Mouse (Mus musculus) hindbrain, embryonic 11.5 days (tissue): ENCODE data around the gene Ttyh2. TPM values are rescaled to one million over a fixed set of nuclear protein-coding genes. Genes with fewer than 3 reads are reported as not detected.
"Not testable (repeated sequence)": the region's sequence is repeated elsewhere in the genome, so short reads cannot be mapped to it uniquely, and the experiment has no call there.

ENCODE experiments used
- ATAC-seq: fragments of 200-750 bp; cut with Nextera tagmentation; 2 replicates; pipeline ENCODE4 v1.8.0; 2017; ENCODE audit warnings: mild to moderate bottlenecking, moderate TSS enrichment, moderate library complexity; ENCODE audit not compliant: low FRiP score
- DNase-seq: peaks from one replicate; pipeline ENCODE4 v3.0.0-alpha.2; 2015; ENCODE audit warnings: low spot score
- H3K27ac ChIP-seq: fragments of 300-500 bp; sonication (generic); 2 replicates; pipeline ENCODE4 v1.5.1; 2014; ENCODE audit warnings: mild to moderate bottlenecking, low read depth, low read length
- H3K27me3 ChIP-seq: fragments of 300-500 bp; sonication (generic); 2 replicates; pipeline ENCODE4 v1.6.1; 2014; ENCODE audit warnings: mild to moderate bottlenecking, low read length, moderate library complexity, mixed read lengths; ENCODE audit not compliant: control insufficient read depth, insufficient read depth
- H3K36me3 ChIP-seq: fragments of 300-500 bp; sonication (generic); 2 replicates; pipeline ENCODE4 v1.6.1; 2014; ENCODE audit warnings: mild to moderate bottlenecking, low read length, moderate library complexity, mixed read lengths; ENCODE audit not compliant: control insufficient read depth, insufficient read depth
- H3K4me1 ChIP-seq: fragments of 300-500 bp; sonication (generic); replicated peaks from 2 replicates; pipeline ENCODE4 v1.6.1; 2014; ENCODE audit warnings: low read length, mixed read lengths; ENCODE audit not compliant: control insufficient read depth, insufficient read depth
- H3K4me2 ChIP-seq: fragments of 300-500 bp; sonication (generic); replicated peaks from 2 replicates; pipeline ENCODE4 v1.6.1; 2014; ENCODE audit warnings: mild to moderate bottlenecking, low read depth, low read length
- H3K4me3 ChIP-seq: fragments of 300-500 bp; sonication (generic); 2 replicates; pipeline ENCODE4 v1.5.1; 2014; ENCODE audit warnings: low read depth, low read length
- H3K9ac ChIP-seq: fragments of 300-500 bp; sonication (generic); 2 replicates; pipeline ENCODE4 v1.6.1; 2014; ENCODE audit warnings: low read depth, low read length
- H3K9me3 ChIP-seq: fragments of 300-500 bp; sonication (generic); 2 replicates; pipeline ENCODE4 v1.6.1; 2016; ENCODE audit warnings: low read length; ENCODE audit not compliant: control insufficient read depth
- WGBS: fragments of 180-500 bp; shearing (Covaris S2); extraction: QIAGEN DNeasy Blood & Tissue Kit; methylation state at CpG from one replicate; pipeline ENCODE4 v1.1.7; 2014; 5-methylcytosine and 5-hydroxymethylcytosine counted together
- polyA plus RNA-seq: library from polyadenylated mRNA; unstranded; fragments of >200 nt; fragmentation: Nextera tagmentation; extraction: Ambion mirVana; gene quantifications from 2 replicates; pipeline ENCODE4 v1.2.1, GENCODE M21; 2014

Gene Ttyh2
- polyA plus RNA-seq, 1 experiment from 2014 or later = 16.0 TPM

DNA sequence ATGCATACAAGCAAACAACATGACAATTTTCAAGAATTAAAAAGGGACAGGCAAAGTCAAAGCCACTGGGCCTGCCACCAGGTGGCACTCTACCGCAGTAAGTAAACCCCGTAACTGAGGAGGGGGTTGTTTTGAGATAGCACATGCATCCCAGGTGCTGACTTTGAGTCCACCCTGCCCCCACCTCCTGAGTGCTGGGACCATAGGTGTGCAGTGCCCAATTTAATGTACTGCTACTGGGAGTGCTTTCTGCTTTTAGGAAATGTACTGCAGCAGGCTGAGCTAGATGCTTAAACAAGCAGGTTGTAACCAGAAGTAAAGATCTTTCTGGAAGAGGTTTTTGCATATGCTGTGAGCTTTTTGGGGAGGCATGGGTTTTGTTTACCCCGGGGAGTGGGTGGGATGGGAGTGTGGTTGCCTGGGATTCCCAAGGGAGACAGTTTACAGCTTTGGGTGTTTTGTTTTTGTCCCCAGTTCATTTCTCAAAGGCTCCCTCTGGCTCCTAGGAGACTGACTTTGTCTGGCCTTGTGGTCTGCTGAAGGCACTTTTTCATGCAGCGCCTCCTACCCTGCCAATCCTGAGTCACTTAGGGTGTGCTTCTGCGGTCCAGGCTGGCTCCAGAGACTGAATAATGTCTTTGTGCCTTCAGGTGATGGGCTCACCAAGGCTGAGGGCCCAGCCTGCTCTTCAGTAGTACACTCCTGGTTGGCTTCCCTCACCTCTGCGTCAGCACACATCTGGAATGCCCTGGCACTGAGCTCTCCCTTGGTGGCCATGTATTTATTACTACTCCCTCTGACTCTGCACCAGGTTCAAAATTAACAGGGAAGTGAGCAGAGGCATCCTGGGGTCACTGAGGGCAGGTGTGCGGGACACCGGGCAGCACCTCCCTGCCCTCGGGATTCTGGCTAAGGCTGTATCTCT, 2.2 kb upstream of the Ttyh2 start:
- no peaks in the 10 kb centered on the region for H3K27me3 ChIP-seq
- H3K36me3 ChIP-seq = peaks cover 13% of the 10 kb centered on the region; the same call in 1 of the 2 replicates
- no peak for ATAC-seq
- no peak overlapping the region for H3K4me2 ChIP-seq
- no peak overlapping the region for H3K27ac ChIP-seq
- WGBS = 61% methylated on average over 9 of the region's 9 CpGs
- no peak overlapping the region for H3K9ac ChIP-seq
- peaks cover 10% of the 10 kb centered on the region for H3K4me1 ChIP-seq
- no peak overlapping the region for H3K4me3 ChIP-seq
- no peaks in the 10 kb centered on the region for H3K9me3 ChIP-seq
- DNase-seq = peak; percentile 77

DNA sequence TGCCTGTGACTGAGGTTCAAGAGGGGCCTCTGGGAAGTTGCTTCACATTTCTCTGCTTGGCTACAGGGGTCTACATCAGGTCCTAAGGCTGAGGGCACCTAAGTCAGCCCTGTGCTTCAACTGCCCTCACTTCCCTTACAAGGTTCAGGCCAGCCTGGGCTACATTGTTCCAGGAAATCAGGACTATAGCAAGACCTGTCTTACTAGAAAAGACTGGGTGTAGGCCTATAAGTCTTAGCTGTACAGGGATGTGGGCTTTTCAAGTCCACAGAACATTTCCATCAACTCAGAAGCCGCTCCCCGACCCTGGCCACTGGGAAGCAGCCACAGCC, 1.5 kb upstream of the Ttyh2 start:
- no peak for ATAC-seq
- H3K4me1 ChIP-seq = peaks cover 10% of the 10 kb centered on the region

DNA sequence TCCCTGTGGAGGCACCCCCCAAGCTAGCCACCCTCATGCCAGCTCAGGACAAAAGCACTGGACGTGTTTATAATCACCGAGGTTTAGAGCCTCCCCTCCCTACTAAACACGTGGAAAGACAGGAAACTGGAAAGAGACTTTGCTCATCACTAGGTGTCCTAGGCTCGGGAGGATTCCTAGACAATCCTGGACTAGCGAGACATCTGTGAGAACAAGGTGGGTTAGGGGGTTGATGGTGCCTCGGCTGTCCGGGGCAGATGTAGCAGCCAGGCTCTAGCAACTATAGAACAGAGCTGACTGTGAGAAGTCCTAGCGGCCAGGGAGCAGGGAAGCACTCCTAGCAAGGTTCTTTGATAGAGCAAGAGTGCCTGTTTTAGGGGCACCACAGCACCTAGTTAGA, 1.1 kb upstream of the Ttyh2 start:
- DNase-seq (no peak), ATAC-seq (no peak)
- no peaks in the 10 kb centered on the region for H3K27me3 ChIP-seq
- WGBS = 53% methylated on average over 8 of the region's 8 CpGs
- H3K27ac ChIP-seq = no peak overlapping the region
- no peak overlapping the region for H3K4me2 ChIP-seq
- H3K4me1 ChIP-seq = peaks cover 10% of the 10 kb centered on the region
- H3K4me3 ChIP-seq = no peak overlapping the region
- no peak overlapping the region for H3K9ac ChIP-seq
- no peaks in the 10 kb centered on the region for H3K9me3 ChIP-seq
- peaks cover 13% of the 10 kb centered on the region; the same call in 1 of the 2 replicates for H3K36me3 ChIP-seq

More for the DNA sequence above, 1.5 kb upstream of the Ttyh2 start:
- peaks cover 13% of the 10 kb centered on the region; the same call in 1 of the 2 replicates for H3K36me3 ChIP-seq
- DNase-seq = no peak
- no peak overlapping the region for H3K4me2 ChIP-seq
- no peaks in the 10 kb centered on the region for H3K27me3 ChIP-seq
- H3K27ac ChIP-seq = no peak overlapping the region
- H3K9me3 ChIP-seq = no peaks in the 10 kb centered on the region
- H3K9ac ChIP-seq = no peak overlapping the region
- WGBS = 83% methylated on average over 2 of the region's 2 CpGs
- no peak overlapping the region for H3K4me3 ChIP-seq

DNA sequence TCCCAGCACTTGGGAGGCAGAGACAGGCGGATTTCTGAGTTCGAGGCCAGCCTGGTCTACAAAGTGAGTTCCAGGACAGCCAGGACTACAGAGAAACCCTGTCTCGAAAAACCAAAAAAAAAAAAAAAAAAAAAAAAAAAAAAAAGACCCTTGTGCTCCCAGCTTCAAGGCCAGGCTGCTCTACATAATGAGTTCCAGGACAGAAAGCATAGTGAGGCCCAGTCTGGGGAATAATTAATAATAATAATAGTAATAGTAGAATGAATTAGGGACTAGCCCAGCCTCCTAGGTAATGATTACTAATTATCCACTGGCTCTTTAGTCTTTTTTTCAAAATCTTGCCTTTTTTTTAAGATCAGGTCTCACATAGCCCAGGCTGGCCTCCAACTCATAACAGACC, 435 bp upstream of the Ttyh2 start:
- H3K4me1 ChIP-seq, H3K4me3 ChIP-seq: not testable (repeated sequence)
- WGBS = 80% methylated on average over 1 of the region's 3 CpGs

DNA sequence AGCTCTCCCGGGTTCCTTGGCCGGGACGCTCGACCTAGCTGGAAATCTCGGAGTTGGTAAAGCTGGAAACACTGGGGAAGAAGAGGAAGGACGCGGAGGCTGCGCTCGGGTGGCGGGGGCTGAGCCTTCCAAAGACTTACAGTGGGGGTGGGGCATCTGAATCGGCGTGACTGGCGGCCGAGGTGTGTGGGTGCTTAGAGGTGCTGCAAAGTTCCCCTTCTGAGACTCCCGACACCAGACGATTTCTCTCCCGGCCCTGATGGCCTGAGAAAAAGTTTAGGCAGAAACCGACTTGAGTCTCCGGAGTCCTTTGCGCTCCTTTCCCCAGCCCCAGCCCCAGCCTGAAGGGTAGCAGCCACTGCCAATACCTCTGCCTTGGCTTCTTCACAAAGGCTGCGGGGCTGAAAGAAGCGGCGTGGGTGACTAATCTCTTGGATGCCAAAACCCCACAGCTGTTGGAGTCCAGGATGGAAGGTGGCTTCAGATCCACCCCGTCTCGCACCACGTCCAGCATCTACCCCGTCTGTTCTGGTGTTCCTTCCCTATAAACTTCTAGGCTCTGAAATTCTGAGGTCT, 683 bp downstream of the Ttyh2 start:
- Histone ChIP-seq H3K9ac (peak overlapping the region; percentile 51), H3K4me2 (peak overlapping the region; percentile 77), H3K4me1 (0 out of 2 replicates have a peak, but pooled peaks cover 2% of the 10 kb centered on the region), H3K36me3 (peaks cover 13% of the 10 kb centered on the region; the same call in 1 of the 2 replicates), H3K27ac (no peak overlapping the region), H3K9me3 (no peaks in the 10 kb centered on the region), H3K4me3 (peak overlapping the region; percentile 52), H3K27me3 (no peaks in the 10 kb centered on the region)
- 2% methylated on average over 27 of the region's 27 CpGs for WGBS
- ATAC-seq = peak; percentile 26; the same call in 1 of the 2 replicates
- DNase-seq = peak; percentile 57

More for the DNA sequence above, 435 bp upstream of the Ttyh2 start:
- peaks cover 13% of the 10 kb centered on the region; the same call in 1 of the 2 replicates for H3K36me3 ChIP-seq
- not testable (repeated sequence) for ATAC-seq, H3K4me2 ChIP-seq, H3K9me3 ChIP-seq, DNase-seq, H3K27me3 ChIP-seq, H3K9ac ChIP-seq
- 0 out of 2 replicates have a peak overlapping the region, but pooled peaks have one; percentile 6 for H3K27ac ChIP-seq

DNA sequence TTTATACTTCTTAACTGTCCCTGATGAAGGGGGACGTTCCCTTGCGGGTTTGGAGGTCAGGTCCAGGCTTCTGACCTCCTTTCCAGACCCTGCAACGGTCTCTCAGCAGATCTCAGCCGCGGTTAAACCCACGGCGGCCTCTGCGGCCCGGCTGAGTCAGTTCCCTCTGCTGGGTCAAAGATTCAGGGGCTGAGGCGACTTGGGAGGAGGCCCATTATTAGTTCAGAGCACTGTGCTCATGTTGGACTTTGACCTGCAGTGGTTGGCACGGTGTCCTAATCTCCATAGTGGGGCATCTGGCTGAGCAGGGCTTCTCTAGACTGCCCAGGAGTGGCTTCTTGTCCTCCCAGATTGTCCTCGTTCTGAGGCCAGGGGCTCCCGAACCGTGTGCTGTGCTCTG, 1.2 kb downstream of the Ttyh2 start:
- Histone ChIP-seq H3K27me3 (no peaks in the 10 kb centered on the region), H3K4me1 (0 out of 2 replicates have a peak, but pooled peaks cover 2% of the 10 kb centered on the region), H3K27ac (no peak overlapping the region), H3K36me3 (peaks cover 13% of the 10 kb centered on the region; the same call in 1 of the 2 replicates), H3K4me3 (peak overlapping the region; percentile 52), H3K9me3 (no peaks in the 10 kb centered on the region), H3K4me2 (peak overlapping the region; percentile 77), H3K9ac (peak overlapping the region; percentile 51; the same call in 1 of the 2 replicates)
- 10% methylated on average over 14 of the region's 14 CpGs for WGBS
- DNase-seq = no peak
- no peak for ATAC-seq

DNA sequence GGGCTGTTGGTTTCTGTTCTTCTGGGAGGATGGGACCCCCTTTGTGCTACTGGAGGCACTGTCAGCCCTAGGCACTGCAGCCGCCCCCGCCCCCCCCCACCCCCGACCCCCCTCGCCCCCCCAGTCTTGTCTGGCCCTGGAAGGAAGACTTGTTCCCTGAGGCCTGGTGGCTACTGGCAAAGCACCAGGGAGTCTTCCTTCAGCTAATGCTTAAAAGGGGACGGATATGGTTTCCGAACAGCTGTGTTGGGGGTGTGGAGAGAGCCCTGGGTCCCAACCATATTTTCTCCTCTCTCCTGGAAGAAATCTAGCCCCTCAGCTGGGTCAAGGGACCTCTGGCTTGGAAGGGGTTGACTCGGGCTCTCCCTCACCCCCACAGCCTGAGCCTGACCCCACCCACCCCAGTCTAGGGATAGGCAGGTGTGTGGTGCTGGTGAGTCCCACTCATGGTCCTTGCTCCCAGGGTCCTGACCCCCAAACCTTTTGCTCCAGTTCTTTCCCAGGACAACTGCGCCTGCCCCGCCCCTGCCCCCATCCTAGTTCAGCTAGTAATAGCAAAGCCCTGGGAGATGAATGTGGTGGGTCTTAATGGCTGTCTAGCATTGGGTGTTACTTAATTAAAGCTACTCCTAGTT, 1.8 kb downstream of the Ttyh2 start:
- WGBS = 48% methylated on average over 9 of the region's 9 CpGs
- Histone ChIP-seq H3K4me2 (peak overlapping the region; percentile 77), H3K9ac (peak overlapping the region; percentile 51; the same call in 1 of the 2 replicates), H3K4me1 (0 out of 2 replicates have a peak, but pooled peaks cover 2% of the 10 kb centered on the region), H3K36me3 (peaks cover 10% of the 10 kb centered on the region; the same call in 1 of the 2 replicates), H3K9me3 (no peaks in the 10 kb centered on the region), H3K27me3 (no peaks in the 10 kb centered on the region), H3K4me3 (peak overlapping the region; percentile 52), H3K27ac (no peak overlapping the region)
- DNase-seq (no peak), ATAC-seq (no peak)

DNA sequence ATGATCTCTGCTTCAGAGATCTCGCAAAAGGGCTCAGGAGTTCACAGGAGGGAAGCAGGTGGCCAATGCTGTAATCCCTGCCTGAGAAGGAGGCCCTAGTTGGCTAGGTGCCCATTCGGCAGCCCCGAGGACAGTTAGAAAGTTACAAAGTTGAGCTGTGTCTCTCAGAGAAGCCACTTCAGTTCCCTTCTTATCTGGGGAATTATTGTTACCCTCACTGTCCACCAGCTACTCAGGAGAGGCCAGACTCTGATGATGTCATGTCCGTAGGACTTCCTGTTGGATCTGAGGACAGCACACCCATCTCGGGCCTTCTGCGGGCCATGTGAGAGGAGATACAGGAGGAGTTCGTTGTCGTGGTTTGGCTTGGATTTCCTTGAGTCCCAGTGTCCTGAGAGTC, 4.4 kb downstream of the Ttyh2 start:
- Histone ChIP-seq H3K27me3 (no peaks in the 10 kb centered on the region), H3K4me3 (no peak overlapping the region), H3K27ac (no peak overlapping the region), H3K9ac (no peak overlapping the region), H3K36me3 (no peaks in the 10 kb centered on the region), H3K4me2 (no peak overlapping the region), H3K4me1 (0 out of 2 replicates have a peak, but pooled peaks cover 2% of the 10 kb centered on the region), H3K9me3 (no peaks in the 10 kb centered on the region)
- 84% methylated on average over 8 of the region's 8 CpGs for WGBS
- no peak for ATAC-seq
- no peak for DNase-seq
